Mouse (Mus musculus) monocyte, adult 2 months (primary cell): Measurements from ENCODE around the gene Zbtb16.

Source experiments
- DNase-seq, 2 experiments: peaks; one replicate each; pipeline ENCODE4 v3.0.0; 2022; ENCODE audit warnings: low spot score in 2 of 2, low read depth in 1 of 2

Zbtb16 gene

DNA sequence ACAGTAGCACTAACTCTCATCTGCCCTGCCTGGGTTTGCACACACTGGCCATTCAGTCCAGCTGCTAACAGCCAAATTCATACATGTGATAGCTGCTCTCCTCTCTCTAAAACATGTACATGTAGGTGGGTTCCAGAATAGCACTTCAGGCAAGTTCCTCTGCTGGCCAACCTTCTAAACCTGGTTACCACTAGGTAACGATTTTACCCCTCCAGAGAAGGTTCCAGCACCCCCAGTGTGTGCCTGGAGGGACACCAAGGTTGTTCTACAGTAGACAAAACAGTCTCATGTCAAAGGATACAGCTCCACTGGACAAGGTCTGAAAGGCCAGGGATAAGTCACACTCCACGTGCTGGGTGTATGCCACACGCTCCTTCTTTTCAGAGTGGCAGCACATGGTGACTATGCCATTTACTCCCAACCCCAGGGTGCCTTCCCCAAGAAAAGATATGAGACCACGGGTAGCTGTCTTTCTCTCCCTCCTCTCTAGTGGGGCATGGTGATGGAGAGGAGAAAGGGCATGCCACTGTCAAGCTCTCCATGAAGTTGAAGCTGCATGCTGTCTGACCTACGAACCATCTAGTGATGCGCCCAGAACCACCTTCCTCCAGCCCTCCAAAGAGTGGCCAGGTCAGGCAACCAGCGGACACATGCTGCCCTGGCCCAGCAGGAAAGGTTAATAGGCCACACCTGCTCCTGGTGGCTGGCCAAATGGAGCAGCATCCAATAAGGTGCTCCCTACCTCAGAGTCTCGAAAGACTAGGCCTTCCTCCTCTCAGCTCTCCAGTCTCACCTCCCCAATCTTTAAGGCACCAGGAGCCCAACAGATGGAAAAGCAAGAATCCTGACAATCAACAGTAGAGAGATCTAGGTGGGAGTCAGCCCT, 104.1 kb downstream of the Zbtb16 start:
- no peak for DNase-seq

- DNase-seq: no peak
Measured at GRCm38 (mm10) chr9:48730446-48730979, 105.5 kb downstream of the Zbtb16 start.

DNA sequence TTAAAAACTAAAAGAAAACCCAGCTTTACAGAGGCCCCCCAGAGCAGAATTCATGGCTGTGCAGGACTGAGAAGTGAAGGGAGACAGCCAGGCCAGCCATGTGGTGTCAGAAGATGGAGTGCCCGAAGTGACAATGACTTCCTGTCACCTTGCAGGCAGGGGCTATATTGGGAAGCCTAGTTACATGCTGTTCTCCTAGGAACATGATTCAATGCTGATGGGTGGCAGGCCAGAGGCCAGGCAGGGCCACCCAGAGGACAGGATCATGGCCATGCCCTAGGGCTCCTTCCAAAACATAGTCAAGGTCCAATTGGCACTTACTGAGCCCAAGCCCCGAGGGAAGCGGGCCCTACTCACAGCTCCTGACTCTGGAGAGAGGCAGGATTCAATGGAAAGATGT, 106.6 kb downstream of the Zbtb16 start:
- no peak for DNase-seq

- DNase-seq: no peak
Measured at GRCm38 (mm10) chr9:48728731-48729123, 107.3 kb downstream of the Zbtb16 start.

- DNase-seq: no peak
Measured at GRCm38 (mm10) chr9:48728083-48728730, 107.8 kb downstream of the Zbtb16 start.

GRCm38 (mm10) chr9:48726341-48726740, 109.7 kb downstream of the Zbtb16 start:
- no peak for DNase-seq

DNA sequence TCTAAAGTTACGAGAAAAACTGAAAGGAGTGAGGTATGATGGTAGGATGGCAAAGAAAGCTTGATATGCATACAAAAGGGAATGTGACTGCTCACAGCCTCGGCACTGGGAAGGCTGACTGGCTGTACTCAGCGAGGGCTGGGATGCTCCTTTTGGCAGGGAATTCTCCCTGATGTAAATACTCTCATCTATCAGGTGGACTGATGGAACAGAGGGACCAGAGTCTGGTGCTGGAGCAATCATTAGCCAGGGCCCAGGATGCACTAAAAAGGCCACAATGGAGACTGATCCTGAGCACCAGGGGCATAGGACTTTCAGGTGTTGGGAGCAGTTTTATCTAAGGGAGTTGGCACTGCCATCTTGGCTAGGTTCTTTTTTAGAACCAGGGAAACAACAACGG, 110.1 kb downstream of the Zbtb16 start:
- DNase-seq: no peak

GRCm38 (mm10) chr9:48725161-48725560, 110.9 kb downstream of the Zbtb16 start:
- no peak for DNase-seq

- DNase-seq: no peak
Measured at GRCm38 (mm10) chr9:48724733-48725132, 111.3 kb downstream of the Zbtb16 start.

DNA sequence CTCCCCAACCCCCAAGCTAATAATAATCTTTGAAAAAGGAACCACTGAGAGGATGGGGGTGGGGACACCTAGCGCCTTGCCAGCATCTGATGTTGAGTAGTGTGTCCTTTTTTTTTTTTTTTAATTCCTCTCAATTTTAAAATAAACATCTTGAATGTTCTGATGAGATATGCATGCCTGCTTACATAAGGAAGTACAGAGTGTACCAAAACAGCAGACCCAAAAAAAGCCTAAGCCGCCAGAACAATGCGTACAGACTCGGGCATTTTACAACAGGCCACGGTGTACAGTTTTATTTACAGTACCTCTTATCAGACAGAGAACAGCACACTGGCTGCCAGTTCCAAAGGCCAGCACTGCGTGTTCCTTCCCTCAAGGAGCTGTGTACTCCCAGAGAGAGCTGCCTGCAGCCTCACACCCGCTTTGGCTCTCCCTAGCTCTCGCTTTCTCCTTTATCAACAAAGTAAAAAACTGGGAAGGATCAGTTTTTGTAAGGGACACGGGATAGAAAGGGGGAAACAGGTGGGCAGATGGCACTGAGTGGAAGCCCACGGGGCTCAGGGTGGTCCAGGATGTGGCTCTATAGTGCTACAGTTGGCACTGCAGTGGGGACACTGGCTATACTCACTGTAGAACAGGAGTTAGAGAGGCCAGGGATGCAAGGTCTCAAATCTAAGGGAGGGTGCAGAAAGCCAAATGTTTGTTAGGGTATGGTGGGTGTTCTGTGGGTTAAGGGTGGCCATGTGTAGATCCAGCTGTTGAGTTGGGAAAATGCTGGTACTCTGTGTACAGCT, 112.3 kb downstream of the Zbtb16 start:
- DNase-seq: no peak

DNA sequence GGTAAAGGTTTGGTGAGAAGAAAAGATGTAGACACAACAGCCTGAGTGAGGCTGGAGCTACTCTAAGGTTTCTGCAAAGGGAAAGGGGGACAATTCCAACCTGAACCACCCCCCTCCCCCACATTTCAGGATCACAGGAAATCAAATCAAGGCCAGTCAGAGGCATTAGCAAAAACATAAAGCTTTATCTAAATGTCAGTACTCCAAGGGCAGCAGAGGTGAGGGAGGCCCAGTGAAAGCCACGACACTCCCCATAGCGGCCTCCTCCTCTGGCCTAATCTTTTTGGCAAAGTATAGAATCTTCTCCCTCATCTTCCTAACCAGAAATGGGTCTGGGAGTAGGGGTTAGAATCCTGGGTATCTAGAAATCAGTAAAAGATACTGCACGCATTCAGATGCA, 113.0 kb downstream of the Zbtb16 start:
- no peak for DNase-seq

DNA sequence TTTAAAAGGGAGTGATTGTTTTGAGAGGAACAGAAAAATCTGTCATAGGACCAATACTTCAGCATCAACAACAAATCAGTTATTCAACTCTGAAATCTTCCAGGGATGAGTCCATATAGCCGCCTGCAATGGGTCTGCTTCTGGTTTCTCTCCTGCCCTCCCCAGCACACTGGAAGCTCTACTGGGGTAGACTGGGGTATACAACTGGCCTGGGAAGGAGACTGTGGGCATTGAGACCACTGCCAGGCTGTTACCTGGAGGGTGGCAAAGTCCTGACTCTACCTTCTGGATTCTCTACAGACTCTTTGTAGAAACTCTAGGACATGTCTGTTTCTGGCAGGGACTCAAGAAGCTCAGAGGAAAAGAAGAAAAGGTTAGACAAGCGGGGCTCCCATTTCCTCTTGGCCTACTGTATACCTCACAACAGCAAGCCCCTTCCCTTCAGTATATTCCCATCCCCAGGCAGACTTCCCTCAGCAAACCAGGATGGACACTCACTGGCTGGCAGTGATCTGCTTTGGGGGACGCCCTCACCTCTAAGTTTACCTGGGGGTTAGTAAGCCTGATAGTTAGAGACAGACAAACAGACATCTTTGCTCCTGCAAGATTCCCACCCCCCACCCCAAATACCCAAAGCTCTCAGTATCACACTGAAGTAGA, 113.6 kb downstream of the Zbtb16 start:
- DNase-seq: no peak

DNA sequence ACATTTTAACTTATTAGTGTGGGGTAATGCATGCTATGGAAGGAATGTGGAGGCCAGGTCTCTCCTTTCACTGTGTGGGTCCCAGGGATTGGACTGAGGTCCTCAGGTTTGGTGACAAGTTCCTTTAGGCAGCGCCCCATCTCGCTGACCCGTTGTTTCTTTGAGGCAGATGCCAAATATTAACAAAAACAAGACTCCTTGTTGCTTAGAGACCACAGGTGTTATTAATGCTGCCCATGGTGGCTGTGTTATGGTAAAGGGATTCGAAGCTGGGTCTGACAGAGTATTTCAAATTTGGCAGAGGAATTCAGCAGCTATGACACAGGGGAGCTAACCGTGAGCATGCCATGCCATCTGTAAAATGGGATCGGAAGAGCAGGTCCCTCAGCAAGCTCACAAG, 114.4 kb downstream of the Zbtb16 start:
- no peak for DNase-seq

DNA sequence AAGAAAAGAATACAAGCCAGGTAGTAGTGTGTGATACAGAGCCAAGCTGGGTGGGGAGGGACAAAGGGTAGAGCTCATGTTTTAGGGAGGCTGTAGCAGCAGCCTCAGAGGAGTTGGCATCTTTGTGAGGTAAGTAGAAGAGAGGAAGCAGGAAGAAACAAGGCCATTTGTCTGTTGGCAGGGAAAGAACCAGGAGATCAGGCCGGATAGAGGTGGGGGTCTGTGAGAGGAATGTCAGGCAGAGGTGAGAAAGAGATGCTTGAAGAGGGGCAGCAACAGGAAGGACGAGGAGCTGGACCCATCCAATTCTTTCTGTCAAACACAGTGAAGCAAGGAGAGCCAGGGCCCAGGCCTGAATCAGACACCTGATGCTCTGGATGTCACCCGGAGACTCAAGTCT, 114.8 kb downstream of the Zbtb16 start:
- no peak for DNase-seq

DNA sequence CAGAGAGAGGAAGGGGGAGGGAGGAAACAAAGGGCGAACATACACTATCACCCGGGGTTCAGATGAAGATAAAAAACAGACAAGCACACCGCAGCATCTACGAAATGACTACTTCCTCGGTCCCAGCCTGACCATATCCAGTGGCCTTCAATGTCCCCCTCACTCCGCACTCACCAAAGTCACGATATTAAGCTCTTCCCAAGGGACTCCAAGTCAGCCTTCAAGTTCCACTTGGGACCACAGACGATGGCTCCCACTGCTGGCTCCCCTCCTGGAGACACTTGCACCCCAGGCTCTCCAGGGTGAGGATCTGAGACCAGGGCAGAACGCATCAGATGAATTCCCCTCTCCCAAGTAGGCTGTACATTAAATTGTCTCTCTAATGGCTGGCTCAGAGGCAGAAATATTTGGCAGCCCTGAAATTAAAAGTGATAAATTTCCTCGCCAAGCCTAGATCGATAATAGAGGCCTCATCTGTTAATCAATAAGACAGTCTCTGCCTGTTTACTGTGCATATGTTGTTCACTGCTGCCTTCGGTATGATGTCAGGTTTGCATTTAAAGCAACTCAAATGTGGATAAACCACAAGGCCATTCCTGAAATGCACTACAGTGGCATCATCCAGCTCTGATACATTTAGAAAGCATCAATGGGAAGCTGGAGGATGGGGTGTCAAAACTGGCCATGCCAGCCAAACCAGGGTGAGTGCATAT, 115.6 kb downstream of the Zbtb16 start:
- no peak for DNase-seq

DNA sequence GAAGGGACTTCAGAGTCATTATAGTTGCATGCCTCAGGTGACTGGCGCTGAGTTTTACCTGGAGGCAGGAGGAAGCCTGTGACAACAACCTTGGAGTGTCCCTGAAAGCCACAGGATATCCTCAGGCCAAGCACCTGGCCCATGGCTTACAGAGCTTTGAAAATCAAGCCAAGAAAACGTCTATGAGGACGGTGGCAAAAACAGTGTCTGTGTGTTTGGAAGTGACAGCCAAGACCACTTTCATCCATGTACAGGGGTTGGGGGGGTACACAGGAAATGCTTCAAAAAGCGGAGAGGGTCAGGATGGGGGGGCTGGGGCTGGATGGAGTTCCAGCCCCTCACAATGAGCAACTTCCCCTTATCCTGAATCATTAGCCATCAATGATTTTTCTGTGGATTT, 116.4 kb downstream of the Zbtb16 start:
- no peak for DNase-seq

DNA sequence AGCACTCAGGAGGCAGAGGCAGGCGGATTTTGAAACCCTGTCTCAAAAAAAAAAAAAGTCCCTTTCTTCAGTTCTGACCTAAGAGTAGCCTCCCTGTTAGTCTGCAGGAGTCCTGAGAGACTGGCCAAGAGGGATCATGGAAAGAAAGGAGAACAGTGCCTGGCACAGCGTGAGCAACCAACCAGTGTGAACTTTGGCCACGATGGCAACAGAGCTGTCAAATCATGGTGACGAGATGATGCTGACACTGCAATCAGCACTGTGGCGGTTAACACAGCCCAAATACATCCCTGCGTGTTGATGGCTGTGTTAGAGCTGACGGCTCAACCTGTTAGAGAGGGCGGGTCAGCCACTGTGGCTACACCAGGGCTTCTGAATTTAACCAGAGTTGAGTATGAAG, 119.5 kb downstream of the Zbtb16 start:
- DNase-seq: no peak

DNA sequence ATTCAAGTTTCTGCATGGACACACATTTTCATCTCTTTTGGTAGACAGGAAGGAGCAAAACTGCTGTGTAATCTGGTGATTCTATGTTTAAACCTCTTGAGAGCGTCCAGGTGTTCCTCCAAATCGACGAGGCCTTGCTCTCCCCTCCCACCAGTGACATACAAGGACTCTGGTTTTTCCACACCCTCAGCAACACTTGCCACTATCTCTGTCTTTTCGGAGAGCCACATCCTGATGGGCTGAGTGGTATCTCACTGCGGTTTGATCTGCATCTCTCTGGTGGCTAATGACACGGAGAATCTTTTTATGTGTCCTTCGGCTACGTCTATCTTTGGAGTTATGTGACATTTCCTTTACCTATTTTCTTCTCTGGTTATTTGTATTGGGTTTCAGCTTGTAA, 121.0 kb downstream of the Zbtb16 start:
- DNase-seq: no peak

- no peak for DNase-seq
Measured at GRCm38 (mm10) chr9:48713779-48714178, 122.2 kb downstream of the Zbtb16 start.

DNA sequence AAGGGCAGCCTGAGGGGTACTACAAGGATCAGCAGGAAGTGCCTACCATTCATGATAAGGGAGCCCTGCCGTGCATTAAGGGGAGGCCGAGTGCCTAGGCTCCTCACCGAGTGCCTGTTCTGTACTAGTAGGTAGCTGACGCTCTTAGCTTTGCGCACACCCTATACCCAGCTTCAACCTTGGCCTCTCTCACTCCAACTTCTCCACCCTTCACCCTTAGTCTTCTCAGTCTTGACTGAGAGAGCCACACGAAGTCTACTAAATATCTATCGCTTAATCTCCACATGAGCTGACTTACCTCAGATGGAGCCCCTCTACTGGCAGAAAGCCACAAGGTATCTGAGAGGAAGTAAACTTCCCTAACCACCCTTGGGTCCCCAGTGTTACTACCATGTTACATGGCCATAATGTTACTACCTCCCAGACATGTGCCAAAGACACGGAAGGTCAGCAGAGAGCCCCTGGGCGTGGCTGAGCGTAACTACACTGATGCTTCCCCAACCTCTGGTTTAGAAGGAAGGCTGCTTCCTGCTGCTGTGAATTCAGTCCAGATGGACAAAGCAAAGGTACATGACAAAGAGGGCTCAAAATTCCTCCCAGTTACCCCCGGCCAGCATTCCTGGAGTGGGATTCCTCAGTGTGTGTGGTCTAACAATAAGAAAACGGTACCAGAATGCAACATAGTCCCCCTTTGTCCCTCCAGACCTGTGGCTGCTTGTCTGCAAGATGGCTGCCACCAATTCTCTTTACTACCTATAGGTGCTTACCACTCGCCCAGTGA, 122.8 kb downstream of the Zbtb16 start:
- DNase-seq: no peak
